Mouse (Mus musculus): ENCODE measurements around the gene Hist1h1t.

DNA sequence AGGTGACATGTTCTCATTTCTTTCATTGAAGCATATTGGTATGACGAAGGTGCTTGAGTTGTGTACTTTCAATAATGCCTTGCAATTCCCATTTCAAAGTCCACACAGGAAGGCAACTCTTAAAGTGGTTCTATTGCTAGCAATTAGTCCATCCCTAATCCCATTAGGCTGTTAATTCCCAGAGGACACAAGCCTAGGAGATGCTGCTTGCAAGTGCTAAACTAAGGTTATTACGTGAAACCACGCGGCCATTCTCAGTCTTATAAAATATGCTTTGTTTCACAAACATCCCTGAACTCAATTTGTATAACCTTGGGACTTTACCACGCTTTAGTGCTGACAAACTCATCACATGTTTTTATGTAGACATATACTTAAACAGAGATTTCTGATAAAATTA lies 41.5 kb downstream of the Hist1h1t start:
- no peak for TF ChIP-seq CTCF (conservative IDR thresholded peaks at IDR 0.05; ENCODE audit: insufficient read depth, insufficient read length, low read depth, low read length)
- TF ChIP-seq POLR2A (IDR thresholded peaks at IDR 0.05; ENCODE audit: low read depth, low read length): no peak

Data from kidney, adult 2 months (tissue).